Mouse (Mus musculus): ENCODE data around the gene Tm6sf1. TPM values are rescaled to one million over a fixed set of nuclear protein-coding genes. Genes with fewer than 3 reads are reported as not detected.
"Not testable (repeated sequence)": the region's sequence is repeated elsewhere in the genome, so short reads cannot be mapped to it uniquely, and the experiment has no call there.

Tm6sf1 gene
- polyA plus RNA-seq, 1 experiment: 39.2 TPM

GRCm38 (mm10) chr7:81835430-81835829 lies 23.4 kb upstream of the Tm6sf1 start:
- DNase-seq: no peak
- TF ChIP-seq CTCF (IDR thresholded peaks at IDR 0.05; ENCODE audit: borderline replicate concordance, insufficient read depth, low read depth, low read length) (no peak), POLR2A (IDR thresholded peaks at IDR 0.05; ENCODE audit: borderline replicate concordance, insufficient read depth, low read length) (no peak)
- WGBS: 91% methylated on average over 5 of the region's 5 CpGs
- Histone ChIP-seq H3K4me1 (ENCODE audit: control insufficient read depth, insufficient read depth, low read length) (no peaks in the 10 kb centered on the region), H3K27me3 (ENCODE audit: control insufficient read depth, insufficient read depth, low read length) (peaks cover 2% of the 10 kb centered on the region; the same call in 1 of the 2 replicates), H3K27ac (ENCODE audit: insufficient read depth, low read length) (no peak overlapping the region), H3K4me3 (replicated peaks; ENCODE audit: insufficient read depth, low read depth, low read length) (no peak overlapping the region)

GRCm38 (mm10) chr7:81837771-81838170 lies 21.0 kb upstream of the Tm6sf1 start:
- H3K4me3 ChIP-seq (replicated peaks; ENCODE audit: insufficient read depth, low read depth, low read length); H3K27me3 ChIP-seq (ENCODE audit: control insufficient read depth, insufficient read depth, low read length); DNase-seq; H3K27ac ChIP-seq (ENCODE audit: insufficient read depth, low read length); H3K4me1 ChIP-seq (ENCODE audit: control insufficient read depth, insufficient read depth, low read length): not testable (repeated sequence)
- 82% methylated on average over 5 of the region's 5 CpGs for WGBS

- no peak overlapping the region for H3K27ac ChIP-seq (ENCODE audit: insufficient read depth, low read length)
- no peaks in the 10 kb centered on the region; the same call in 1 of the 2 replicates for H3K4me1 ChIP-seq (ENCODE audit: control insufficient read depth, insufficient read depth, low read length)
- no peak for TF ChIP-seq CTCF (IDR thresholded peaks at IDR 0.05; ENCODE audit: borderline replicate concordance, insufficient read depth, low read depth, low read length)
- no peak for TF ChIP-seq POLR2A (IDR thresholded peaks at IDR 0.05; ENCODE audit: borderline replicate concordance, insufficient read depth, low read length)
- no peak for DNase-seq
- no peak overlapping the region for H3K4me3 ChIP-seq (replicated peaks; ENCODE audit: insufficient read depth, low read depth, low read length)
- 80% methylated on average over 6 of the region's 6 CpGs for WGBS
- H3K27me3 ChIP-seq (ENCODE audit: control insufficient read depth, insufficient read depth, low read length): peaks cover 2% of the 10 kb centered on the region; the same call in 1 of the 2 replicates
These were observed 19.1 kb upstream of the Tm6sf1 start for GRCm38 (mm10) chr7:81839746-81840145.

- no peak for DNase-seq
- TF ChIP-seq CTCF (IDR thresholded peaks at IDR 0.05; ENCODE audit: borderline replicate concordance, insufficient read depth, low read depth, low read length) (no peak), POLR2A (IDR thresholded peaks at IDR 0.05; ENCODE audit: borderline replicate concordance, insufficient read depth, low read length) (no peak)
- WGBS: 41% methylated on average over 7 of the region's 7 CpGs
- Histone ChIP-seq H3K27me3 (ENCODE audit: control insufficient read depth, insufficient read depth, low read length) (peaks cover 2% of the 10 kb centered on the region; the same call in 1 of the 2 replicates), H3K4me3 (replicated peaks; ENCODE audit: insufficient read depth, low read depth, low read length) (no peak overlapping the region), H3K4me1 (ENCODE audit: control insufficient read depth, insufficient read depth, low read length) (no peaks in the 10 kb centered on the region; the same call in 1 of the 2 replicates), H3K27ac (ENCODE audit: insufficient read depth, low read length) (no peak overlapping the region)
These were observed 18.1 kb upstream of the Tm6sf1 start for GRCm38 (mm10) chr7:81840661-81841181.

- no peak for DNase-seq
- TF ChIP-seq POLR2A (IDR thresholded peaks at IDR 0.05; ENCODE audit: borderline replicate concordance, insufficient read depth, low read length) (no peak), CTCF (IDR thresholded peaks at IDR 0.05; ENCODE audit: borderline replicate concordance, insufficient read depth, low read depth, low read length) (no peak)
- Histone ChIP-seq H3K4me1 (ENCODE audit: control insufficient read depth, insufficient read depth, low read length) (no peaks in the 10 kb centered on the region; the same call in 1 of the 2 replicates), H3K4me3 (replicated peaks; ENCODE audit: insufficient read depth, low read depth, low read length) (no peak overlapping the region), H3K27me3 (ENCODE audit: control insufficient read depth, insufficient read depth, low read length) (peaks cover 2% of the 10 kb centered on the region; the same call in 1 of the 2 replicates), H3K27ac (ENCODE audit: insufficient read depth, low read length) (no peak overlapping the region)
- WGBS: 81% methylated on average over 6 of the region's 6 CpGs
These were observed 17.4 kb upstream of the Tm6sf1 start for GRCm38 (mm10) chr7:81841439-81841838.

- DNase-seq: no peak
- no peak overlapping the region for H3K4me3 ChIP-seq (replicated peaks; ENCODE audit: insufficient read depth, low read depth, low read length)
- WGBS: 95% methylated on average over 7 of the region's 7 CpGs
- no peaks in the 10 kb centered on the region; the same call in 1 of the 2 replicates for H3K4me1 ChIP-seq (ENCODE audit: control insufficient read depth, insufficient read depth, low read length)
- H3K27ac ChIP-seq (ENCODE audit: insufficient read depth, low read length): no peak overlapping the region
- TF ChIP-seq CTCF (IDR thresholded peaks at IDR 0.05; ENCODE audit: borderline replicate concordance, insufficient read depth, low read depth, low read length) (no peak), POLR2A (IDR thresholded peaks at IDR 0.05; ENCODE audit: borderline replicate concordance, insufficient read depth, low read length) (no peak)
- peaks cover 2% of the 10 kb centered on the region; the same call in 1 of the 2 replicates for H3K27me3 ChIP-seq (ENCODE audit: control insufficient read depth, insufficient read depth, low read length)
These were observed 16.7 kb upstream of the Tm6sf1 start for GRCm38 (mm10) chr7:81842141-81842540.

- DNase-seq: no peak
- Histone ChIP-seq H3K27ac (ENCODE audit: insufficient read depth, low read length) (no peak overlapping the region), H3K4me3 (replicated peaks; ENCODE audit: insufficient read depth, low read depth, low read length) (no peak overlapping the region), H3K27me3 (ENCODE audit: control insufficient read depth, insufficient read depth, low read length) (peaks cover 2% of the 10 kb centered on the region; the same call in 1 of the 2 replicates), H3K4me1 (ENCODE audit: control insufficient read depth, insufficient read depth, low read length) (no peaks in the 10 kb centered on the region; the same call in 1 of the 2 replicates)
- TF ChIP-seq CTCF (IDR thresholded peaks at IDR 0.05; ENCODE audit: borderline replicate concordance, insufficient read depth, low read depth, low read length) (no peak), POLR2A (IDR thresholded peaks at IDR 0.05; ENCODE audit: borderline replicate concordance, insufficient read depth, low read length) (no peak)
- 94% methylated on average over 1 of the region's 1 CpGs for WGBS
These were observed 15.8 kb upstream of the Tm6sf1 start for GRCm38 (mm10) chr7:81842998-81843397.

GRCm38 (mm10) chr7:81843903-81844302 lies 14.9 kb upstream of the Tm6sf1 start:
- Histone ChIP-seq H3K27ac (ENCODE audit: insufficient read depth, low read length) (no peak overlapping the region), H3K4me1 (ENCODE audit: control insufficient read depth, insufficient read depth, low read length) (no peaks in the 10 kb centered on the region; the same call in 1 of the 2 replicates), H3K27me3 (ENCODE audit: control insufficient read depth, insufficient read depth, low read length) (peaks cover 2% of the 10 kb centered on the region; the same call in 1 of the 2 replicates), H3K4me3 (replicated peaks; ENCODE audit: insufficient read depth, low read depth, low read length) (no peak overlapping the region)
- TF ChIP-seq POLR2A (IDR thresholded peaks at IDR 0.05; ENCODE audit: borderline replicate concordance, insufficient read depth, low read length) (no peak), CTCF (IDR thresholded peaks at IDR 0.05; ENCODE audit: borderline replicate concordance, insufficient read depth, low read depth, low read length) (no peak)
- no peak for DNase-seq
- WGBS: 85% methylated on average over 8 of the region's 8 CpGs
